Mouse (Mus musculus) forebrain, embryonic 14.5 days (tissue): ENCODE measurements at regions not wholly inside any gene's neighbourhood (a gene's known extent, or its start where the extent isn't known, plus 50 kb on each side); places are given as distances from the start of the nearest gene placed in this dataset.
A peak's percentile ranks its signal among the peaks of the same experiment; 100 is the strongest.

Experiments
- ATAC-seq: fragments of 200-750 bp; cut with Nextera tagmentation; 2 replicates; pipeline ENCODE4 v1.8.0; 2017; ENCODE audit warnings: mild to moderate bottlenecking, moderate library complexity
- DNase-seq: peaks from one replicate; pipeline ENCODE4 v3.0.0-alpha.2; 2015; ENCODE audit warnings: low spot score
- H3K27ac ChIP-seq: fragments of 300-500 bp; sonication (generic); 2 replicates; pipeline ENCODE4 v1.5.1; 2014; ENCODE audit warnings: low read depth, mild to moderate bottlenecking, control low read depth, low read length, moderate library complexity
- H3K27me3 ChIP-seq: fragments of 300-500 bp; sonication (generic); replicated peaks from 2 replicates; pipeline ENCODE4 v1.6.1; 2014; ENCODE audit warnings: low read length, control low read depth, mixed read lengths; ENCODE audit not compliant: control insufficient read depth, insufficient read depth
- H3K36me3 ChIP-seq: fragments of 300-500 bp; sonication (generic); 2 replicates; pipeline ENCODE4 v1.6.1; 2014; ENCODE audit warnings: low read length, control low read depth; ENCODE audit not compliant: control insufficient read depth, insufficient read depth
- H3K4me1 ChIP-seq: fragments of 300-500 bp; sonication (generic); 2 replicates; pipeline ENCODE4 v1.6.1; 2014; ENCODE audit warnings: antibody characterized with exemption, low read length, control low read depth; ENCODE audit not compliant: control insufficient read depth, insufficient read depth
- H3K4me2 ChIP-seq: fragments of 300-500 bp; sonication (generic); 2 replicates; pipeline ENCODE4 v1.6.1; 2014; ENCODE audit warnings: mild to moderate bottlenecking, control low read depth, low read length
- H3K4me3 ChIP-seq: fragments of 300-500 bp; sonication (generic); 2 replicates; pipeline ENCODE4 v1.5.1; 2014; ENCODE audit warnings: low read depth, low read length, control low read depth
- H3K9ac ChIP-seq: fragments of 300-500 bp; sonication (generic); 2 replicates; pipeline ENCODE4 v1.6.1; 2014; ENCODE audit warnings: mild to moderate bottlenecking, low read length, control low read depth, moderate library complexity
- H3K9me3 ChIP-seq: fragments of 300-500 bp; sonication (generic); replicated peaks from 2 replicates; pipeline ENCODE4 v1.6.1; 2016; ENCODE audit warnings: low read length, control low read depth, mixed read lengths; ENCODE audit not compliant: control insufficient read depth
- WGBS: fragments of 180-500 bp; shearing (Covaris S2); extraction: QIAGEN DNeasy Blood & Tissue Kit; methylation state at CpG from one replicate; pipeline ENCODE4 v1.1.7; 2014; 5-methylcytosine and 5-hydroxymethylcytosine counted together

DNA sequence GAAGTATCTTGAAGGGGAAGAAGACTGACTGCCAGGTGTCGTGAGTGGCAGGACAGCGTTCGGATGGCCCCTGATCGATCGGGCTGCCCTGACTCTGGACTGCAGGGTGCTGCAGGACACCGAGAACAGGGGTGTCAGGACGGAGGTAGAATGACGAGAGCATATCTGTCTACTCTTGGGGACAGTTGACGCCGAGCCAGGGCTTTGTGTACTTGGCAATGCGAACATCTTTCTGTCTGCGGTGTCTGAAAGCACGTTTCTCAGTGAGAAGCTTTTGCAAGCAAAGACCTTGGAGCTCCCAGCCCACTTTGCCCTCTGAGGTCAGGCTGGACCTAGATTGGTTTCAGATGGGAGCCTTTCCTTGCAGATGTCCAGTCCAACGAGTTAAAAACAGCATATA, 144.9 kb downstream of the H2afy start:
- peaks cover 3% of the 10 kb centered on the region; the same call in 1 of the 2 replicates for H3K4me1 ChIP-seq
- no peak overlapping the region for H3K4me3 ChIP-seq
- ATAC-seq, result no peak
- no peak overlapping the region for H3K27ac ChIP-seq
- no peak overlapping the region for H3K4me2 ChIP-seq
- H3K36me3 ChIP-seq, result no peaks in the 10 kb centered on the region
- H3K9ac ChIP-seq, result no peak overlapping the region
- DNase-seq, result no peak
- 0 out of 2 replicates have a peak, but pooled peaks cover 3% of the 10 kb centered on the region for H3K27me3 ChIP-seq
- H3K9me3 ChIP-seq, result no peaks in the 10 kb centered on the region
- WGBS, result 82% methylated on average over 14 of the region's 14 CpGs

DNA sequence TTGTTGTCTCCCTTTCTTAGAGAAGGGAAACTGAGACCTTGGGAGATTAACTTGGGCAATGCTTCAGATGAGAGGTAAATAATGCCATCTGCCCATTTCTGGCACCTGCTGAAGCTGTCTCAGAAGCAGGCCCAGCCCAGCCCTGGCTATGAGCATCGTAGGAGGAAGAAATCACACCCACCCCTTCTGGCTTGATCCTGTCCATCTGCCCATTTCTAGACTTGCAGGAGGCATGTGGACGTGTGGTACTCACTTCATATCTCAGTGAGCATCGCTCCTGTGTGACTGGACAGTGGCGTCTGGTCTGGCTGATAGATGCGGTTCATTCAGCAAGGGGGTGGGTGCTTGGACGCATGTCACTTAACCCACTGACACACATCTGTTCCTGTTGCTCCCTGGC, 146.0 kb downstream of the H2afy start:
- peaks cover 3% of the 10 kb centered on the region; the same call in 1 of the 2 replicates for H3K4me1 ChIP-seq
- no peaks in the 10 kb centered on the region for H3K36me3 ChIP-seq
- no peak overlapping the region for H3K4me3 ChIP-seq
- H3K9ac ChIP-seq, result no peak overlapping the region
- H3K27ac ChIP-seq, result no peak overlapping the region; the same call in 1 of the 2 replicates
- no peak overlapping the region for H3K4me2 ChIP-seq
- DNase-seq, result peak; percentile 59
- H3K9me3 ChIP-seq, result no peaks in the 10 kb centered on the region
- WGBS, result 82% methylated on average over 6 of the region's 6 CpGs
- H3K27me3 ChIP-seq, result 0 out of 2 replicates have a peak, but pooled peaks cover 3% of the 10 kb centered on the region
- 0 out of 2 replicates have a peak, but pooled peaks have one; percentile 26 for ATAC-seq

GRCm38 (mm10) chr13:55989401-55989800, 146.8 kb downstream of the H2afy start:
- Histone ChIP-seq H3K9ac (no peak overlapping the region), H3K27ac (no peak overlapping the region), H3K4me2 (no peak overlapping the region), H3K9me3 (no peaks in the 10 kb centered on the region), H3K36me3 (no peaks in the 10 kb centered on the region), H3K27me3 (0 out of 2 replicates have a peak, but pooled peaks cover 3% of the 10 kb centered on the region), H3K4me3 (no peak overlapping the region), H3K4me1 (peaks cover 3% of the 10 kb centered on the region; the same call in 1 of the 2 replicates)
- 39% methylated on average over 7 of the region's 7 CpGs for WGBS
- DNase-seq (no peak), ATAC-seq (no peak)

- no peak overlapping the region for H3K27ac ChIP-seq
- no peak overlapping the region for H3K4me3 ChIP-seq
- 18% methylated on average over 10 of the region's 10 CpGs for WGBS
- no peak overlapping the region for H3K9ac ChIP-seq
- DNase-seq (no peak), ATAC-seq (no peak)
- 0 out of 2 replicates have a peak, but pooled peaks cover 3% of the 10 kb centered on the region for H3K27me3 ChIP-seq
- peaks cover 3% of the 10 kb centered on the region; the same call in 1 of the 2 replicates for H3K4me1 ChIP-seq
- no peaks in the 10 kb centered on the region for H3K36me3 ChIP-seq
- no peak overlapping the region for H3K4me2 ChIP-seq
- H3K9me3 ChIP-seq, result no peaks in the 10 kb centered on the region
Measured at GRCm38 (mm10) chr13:55985396-55985795, 149.4 kb upstream of the Pitx1 start.

GRCm38 (mm10) chr13:55984772-55985171, 148.8 kb upstream of the Pitx1 start:
- Histone ChIP-seq H3K27me3 (0 out of 2 replicates have a peak, but pooled peaks cover 4% of the 10 kb centered on the region), H3K4me3 (no peak overlapping the region), H3K36me3 (no peaks in the 10 kb centered on the region), H3K4me1 (peaks cover 1% of the 10 kb centered on the region; the same call in 1 of the 2 replicates), H3K4me2 (no peak overlapping the region), H3K27ac (no peak overlapping the region), H3K9ac (no peak overlapping the region), H3K9me3 (no peaks in the 10 kb centered on the region)
- ATAC-seq (no peak), DNase-seq (no peak)
- WGBS, result 45% methylated on average over 6 of the region's 6 CpGs

DNA sequence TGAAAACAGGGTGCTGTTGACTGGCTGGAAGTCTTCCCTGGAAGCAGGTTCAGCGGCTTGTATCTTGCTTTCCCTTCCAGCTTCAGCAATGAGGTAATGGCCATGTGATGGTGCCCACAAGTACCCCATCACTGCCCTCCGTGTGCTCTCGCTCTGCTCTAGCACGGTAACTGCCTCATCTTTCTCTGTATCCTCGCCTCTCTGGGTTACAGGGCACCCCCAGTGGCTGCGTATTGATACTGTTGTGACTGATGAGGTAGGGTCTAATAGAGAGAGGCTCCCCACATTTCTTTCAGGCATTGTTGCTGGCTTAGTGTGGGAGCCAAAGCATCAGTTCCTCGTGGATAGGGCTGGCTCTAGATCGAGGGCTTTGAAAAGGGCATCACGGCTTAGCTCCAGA, 147.9 kb upstream of the Pitx1 start:
- Histone ChIP-seq H3K4me1 (no peaks in the 10 kb centered on the region), H3K4me3 (no peak overlapping the region), H3K27me3 (0 out of 2 replicates have a peak, but pooled peaks cover 6% of the 10 kb centered on the region), H3K27ac (no peak overlapping the region), H3K4me2 (no peak overlapping the region), H3K9me3 (no peaks in the 10 kb centered on the region), H3K9ac (no peak overlapping the region), H3K36me3 (no peaks in the 10 kb centered on the region)
- ATAC-seq (no peak), DNase-seq (peak; percentile 41)
- 30% methylated on average over 9 of the region's 9 CpGs for WGBS

- no peak for DNase-seq
- H3K27ac ChIP-seq, result no peak overlapping the region
- no peak overlapping the region for H3K4me2 ChIP-seq
- no peaks in the 10 kb centered on the region for H3K36me3 ChIP-seq
- H3K4me3 ChIP-seq, result no peak overlapping the region
- 55% methylated on average over 6 of the region's 6 CpGs for WGBS
- H3K9me3 ChIP-seq, result no peaks in the 10 kb centered on the region
- no peak overlapping the region for H3K9ac ChIP-seq
- H3K4me1 ChIP-seq, result no peaks in the 10 kb centered on the region
- H3K27me3 ChIP-seq, result 0 out of 2 replicates have a peak, but pooled peaks cover 3% of the 10 kb centered on the region
- ATAC-seq, result no peak
Measured at GRCm38 (mm10) chr13:55981041-55981440, 145.0 kb upstream of the Pitx1 start.

- Histone ChIP-seq H3K27ac (no peak overlapping the region), H3K4me3 (no peak overlapping the region), H3K4me2 (no peak overlapping the region), H3K4me1 (no peaks in the 10 kb centered on the region), H3K27me3 (0 out of 2 replicates have a peak, but pooled peaks cover 3% of the 10 kb centered on the region), H3K36me3 (no peaks in the 10 kb centered on the region), H3K9me3 (no peaks in the 10 kb centered on the region), H3K9ac (no peak overlapping the region)
- WGBS, result 67% methylated on average over 3 of the region's 3 CpGs
- DNase-seq, result no peak
- no peak for ATAC-seq
Measured at GRCm38 (mm10) chr13:55977902-55978301, 141.9 kb upstream of the Pitx1 start.

DNA sequence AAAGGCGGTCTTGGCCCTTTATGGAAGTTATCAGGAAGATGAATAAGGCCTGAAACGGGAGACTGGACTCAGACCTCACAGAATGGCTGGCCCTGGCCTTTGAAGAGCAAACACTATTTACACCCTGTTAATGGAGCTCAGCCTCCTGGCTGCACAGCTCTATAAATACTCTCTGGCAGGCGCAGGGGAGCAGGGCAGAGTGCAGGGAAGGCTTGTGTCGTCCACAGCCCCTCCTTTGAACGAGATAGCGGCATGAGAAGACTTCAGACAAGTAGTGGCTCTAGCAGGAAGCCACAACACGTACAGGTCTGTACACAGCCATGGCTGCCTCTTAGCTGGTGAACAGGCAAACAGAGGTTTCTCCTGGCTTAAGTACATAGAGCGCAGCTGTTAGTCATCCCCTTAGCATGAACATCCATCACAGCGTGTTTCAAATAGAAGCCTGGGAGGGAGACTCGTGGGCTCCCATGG, 141.0 kb upstream of the Pitx1 start:
- H3K27me3 ChIP-seq, result 0 out of 2 replicates have a peak, but pooled peaks cover 3% of the 10 kb centered on the region
- H3K4me3 ChIP-seq, result no peak overlapping the region
- H3K4me1 ChIP-seq, result no peaks in the 10 kb centered on the region
- WGBS, result 57% methylated on average over 10 of the region's 10 CpGs
- no peak overlapping the region for H3K4me2 ChIP-seq
- H3K36me3 ChIP-seq, result no peaks in the 10 kb centered on the region
- H3K27ac ChIP-seq, result no peak overlapping the region
- no peaks in the 10 kb centered on the region for H3K9me3 ChIP-seq
- ATAC-seq (no peak), DNase-seq (no peak)
- no peak overlapping the region for H3K9ac ChIP-seq
